Mouse (Mus musculus): ENCODE measurements around the gene Ctsf.

DNA sequence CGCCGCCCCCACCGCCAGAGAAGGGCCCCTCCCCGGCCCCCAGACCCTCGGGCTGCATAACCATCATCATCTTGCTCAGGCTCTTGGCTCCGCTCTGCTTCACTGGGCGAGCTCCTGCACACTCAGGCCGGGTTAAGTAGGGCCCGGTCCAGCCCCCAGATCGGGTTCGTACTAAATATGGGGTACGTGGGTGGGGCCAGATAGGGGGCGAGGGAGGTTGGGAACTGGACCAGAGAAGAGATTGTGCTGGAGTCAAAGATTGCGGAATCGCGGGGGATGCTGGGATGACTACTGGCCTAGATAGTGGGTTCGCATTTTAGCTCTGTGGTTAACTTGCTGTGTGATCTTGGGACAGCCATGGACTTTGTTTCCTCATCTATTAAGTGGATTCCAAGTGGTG lies 22.9 kb downstream of the Ctsf start, which contains the start of gene Actn3:
- TF ChIP-seq CTCF (IDR thresholded peaks at IDR 0.05; ENCODE audit: borderline replicate concordance, extremely low read depth, insufficient read depth, insufficient read length) (no peak), POLR2A (IDR thresholded peaks at IDR 0.05; ENCODE audit: borderline replicate concordance, extremely low read depth, insufficient read depth, insufficient read length, poor library complexity, severe bottlenecking) (no peak)

All from brain, embryonic 14.5 days (tissue).